ENCODE assay signal across 19 mouse cellular contexts in the genomic region with DNA sequence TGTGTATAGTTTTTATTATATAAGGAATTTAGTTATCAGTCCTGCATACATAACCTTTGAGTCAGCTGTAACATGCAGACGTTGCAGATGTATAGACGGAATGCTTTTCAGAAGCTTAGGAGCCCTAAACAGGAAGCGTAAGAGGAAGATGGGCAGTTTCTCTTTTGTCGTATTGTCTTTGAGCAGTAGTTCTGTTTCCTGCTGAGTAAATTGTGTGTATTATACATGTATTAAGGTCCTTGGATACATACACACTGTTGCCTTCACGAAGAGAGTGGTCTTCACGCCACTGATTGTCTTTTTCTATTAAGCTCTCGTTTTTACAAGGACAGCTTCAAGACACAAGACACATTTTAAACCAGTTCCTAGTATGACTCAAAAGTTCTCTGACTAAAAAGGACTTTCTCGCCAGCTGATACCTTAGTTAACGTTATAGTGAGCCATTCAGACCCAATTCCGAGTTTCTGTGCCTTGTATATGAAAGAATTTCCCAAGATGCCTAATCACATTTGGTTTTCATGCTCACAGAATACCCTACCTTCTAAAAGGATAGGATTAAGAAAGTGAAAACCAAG.
DNase-seq lines count a peak whose midpoint lies in the region; ATAC-seq and TF ChIP-seq lines count a peak whose summit lies in the region.
"Had no signal": no experiment of that assay in that cellular context is flagged by ENCODE, and none has a peak within 500 bp of the region (broad histone marks: within the 10 kb centered on the region; RNA-seq: fewer than 3 reads in every experiment).

No protein-coding gene starts in this region.

- H3K27me3 ChIP-seq in splenic B cell, adult 2 months (ENCODE audit: control insufficient read depth, insufficient read depth, low read length, poor library complexity, severe bottlenecking), result no peaks in the 10 kb centered on the region
- H3K27me3 ChIP-seq in midbrain, embryonic 14.5 days (ENCODE audit: control insufficient read depth, insufficient read depth, low read length), result no peaks in the 10 kb centered on the region
- H3K27me3 ChIP-seq: heart, embryonic 15.5 days; hindbrain, embryonic 13.5 days; neural tube, embryonic 13.5 days had no signal

- H3K9me3 ChIP-seq in midbrain, embryonic 14.5 days (ENCODE audit: control insufficient read depth, low read length), result no peaks in the 10 kb centered on the region
- H3K9me3 ChIP-seq: heart, embryonic 15.5 days; hindbrain, embryonic 13.5 days; neural tube, embryonic 13.5 days had no signal

- H3K4me2 ChIP-seq in midbrain, embryonic 14.5 days (ENCODE audit: low read length), result no peak overlapping the region
- H3K4me2 ChIP-seq: heart, embryonic 15.5 days; hindbrain, embryonic 13.5 days; neural tube, embryonic 13.5 days had no signal

- 0 out of 2 replicates have a peak overlapping the region, but pooled peaks have one; percentile 40 for H3K27ac ChIP-seq in layer of hippocampus, adult 2 months
- no peak overlapping the region for H3K27ac ChIP-seq in midbrain, embryonic 14.5 days (replicated peaks; ENCODE audit: low read depth, low read length)
- H3K27ac ChIP-seq: heart, embryonic 15.5 days; hindbrain, embryonic 13.5 days; neural tube, embryonic 13.5 days had no signal

- H3K36me3 ChIP-seq in splenic B cell, adult 2 months (ENCODE audit: control insufficient read depth, insufficient read depth, low read length, poor library complexity, severe bottlenecking), result peaks cover 16% of the 10 kb centered on the region
- H3K36me3 ChIP-seq in midbrain, embryonic 14.5 days (ENCODE audit: control insufficient read depth, insufficient read depth, low read length), result peaks cover 15% of the 10 kb centered on the region

- DNase-seq in layer of hippocampus, adult 2 months (ENCODE audit: low spot score in 2 of 2), result no peak
- no peak for DNase-seq in layer of hippocampus, adult 18-20 months (ENCODE audit: low spot score in 2 of 2)
- peak; percentile 14 for DNase-seq in thymus, postnatal 25 days
- no peak for DNase-seq in thymus, postnatal 14 days
- DNase-seq in splenic B cell, adult 2 months (ENCODE audit: low read depth, low spot score), result peak; percentile 71
- no peak for DNase-seq in midbrain, embryonic 14.5 days
- DNase-seq in right cerebral cortex, postnatal 14 days, result no peak
- DNase-seq: adrenal gland, postnatal 25 days; cerebellum, postnatal 25 days; kidney, adult 11 months; kidney, postnatal 14 days; lung, adult 18-20 months; lung, postnatal 36 days; spleen, adult 18-20 months had no signal

- peak; percentile 47 for ATAC-seq in inflammation-experienced regulatory T-cells, adult 6 months
- ATAC-seq in midbrain, embryonic 14.5 days (ENCODE audit: low FRiP score, low TSS enrichment), result no peak
- ATAC-seq: midbrain, embryonic 16.5 days had no signal

- 93% methylated on average over 10 of the region's 10 CpGs for WGBS in midbrain, embryonic 14.5 days

- H3K4me1 ChIP-seq in midbrain, embryonic 14.5 days (ENCODE audit: control insufficient read depth, insufficient read depth, low read length), result no peaks in the 10 kb centered on the region
- H3K4me1 ChIP-seq: heart, embryonic 15.5 days; hindbrain, embryonic 13.5 days; neural tube, embryonic 13.5 days had no signal

- H3K9ac ChIP-seq in midbrain, embryonic 14.5 days (replicated peaks; ENCODE audit: low read length), result no peak overlapping the region
- H3K9ac ChIP-seq: heart, embryonic 15.5 days; hindbrain, embryonic 13.5 days; neural tube, embryonic 13.5 days had no signal

- no peak for TF ChIP-seq CTCF in layer of hippocampus, adult 2 months (conservative IDR thresholded peaks at IDR 0.05)

- no peak overlapping the region for H3K4me3 ChIP-seq in layer of hippocampus, adult 2 months
- no peak overlapping the region for H3K4me3 ChIP-seq in midbrain, embryonic 14.5 days (replicated peaks; ENCODE audit: low read depth, low read length)
- H3K4me3 ChIP-seq: heart, embryonic 15.5 days; hindbrain, embryonic 13.5 days; neural tube, embryonic 13.5 days had no signal

Comparison
In these comparisons a context has a peak if more than half of its experiments do, and no peak if none do; other contexts are left out.
1. DNase-seq: peak in thymus, postnatal 25 days (single experiment) and splenic B cell, adult 2 months (single experiment); none in layer of hippocampus, adult 2 months (0 of 2), layer of hippocampus, adult 18-20 months (0 of 2), thymus, postnatal 14 days (single experiment), midbrain, embryonic 14.5 days (single experiment) and right cerebral cortex, postnatal 14 days (single experiment).